Mouse (Mus musculus) limb, embryonic 11.5 days (tissue): ENCODE measurements around the gene Zdhhc5. TPM values are rescaled to one million over a fixed set of nuclear protein-coding genes. Genes with fewer than 3 reads are reported as not detected.
A peak's percentile ranks its signal among the peaks of the same experiment; 100 is the strongest.
"Not testable (repeated sequence)": the region's sequence is repeated elsewhere in the genome, so short reads cannot be mapped to it uniquely, and the experiment has no call there.

Experiments used
- ATAC-seq: fragments of 200-750 bp; cut with Nextera tagmentation; 2 replicates; pipeline ENCODE4 v1.8.0; 2017; ENCODE audit warnings: low read depth; ENCODE audit not compliant: insufficient number of reproducible peaks, low FRiP score, low TSS enrichment
- DNase-seq: peaks from one replicate; pipeline ENCODE4 v3.0.0-alpha.2; 2015; ENCODE audit warnings: low spot score
- H3K27ac ChIP-seq: fragments of 300-500 bp; sonication (generic); replicated peaks from 2 replicates; pipeline ENCODE4 v1.5.1; 2014; ENCODE audit warnings: low read depth, mild to moderate bottlenecking, low read length
- H3K27me3 ChIP-seq: fragments of 300-500 bp; sonication (generic); 2 replicates; pipeline ENCODE4 v1.6.1; 2014; ENCODE audit warnings: mild to moderate bottlenecking, low read length, mixed read lengths; ENCODE audit not compliant: control insufficient read depth, insufficient read depth
- H3K36me3 ChIP-seq: fragments of 300-500 bp; sonication (generic); 2 replicates; pipeline ENCODE4 v1.6.1; 2014; ENCODE audit warnings: mild to moderate bottlenecking, low read length, moderate library complexity, mixed read lengths; ENCODE audit not compliant: control insufficient read depth, insufficient read depth
- H3K4me1 ChIP-seq: fragments of 300-500 bp; sonication (generic); 2 replicates; pipeline ENCODE4 v1.6.1; 2014; ENCODE audit warnings: low read length, mixed read lengths; ENCODE audit not compliant: control insufficient read depth, insufficient read depth
- H3K4me2 ChIP-seq: fragments of 300-500 bp; sonication (generic); 2 replicates; pipeline ENCODE4 v1.6.1; 2014; ENCODE audit warnings: low read depth, mild to moderate bottlenecking, moderate library complexity; ENCODE audit not compliant: severe bottlenecking
- H3K4me3 ChIP-seq: fragments of 300-500 bp; sonication (generic); 2 replicates; pipeline ENCODE4 v1.5.1; 2014; ENCODE audit warnings: low read depth, low read length
- H3K9ac ChIP-seq: fragments of 300-500 bp; sonication (generic); 2 replicates; pipeline ENCODE4 v1.6.1; 2014; ENCODE audit warnings: mild to moderate bottlenecking, low read length
- H3K9me3 ChIP-seq: fragments of 300-500 bp; sonication (generic); 2 replicates; pipeline ENCODE4 v1.6.1; 2016; ENCODE audit warnings: low read length; ENCODE audit not compliant: control insufficient read depth
- WGBS: fragments of 180-500 bp; shearing (Covaris S2); extraction: QIAGEN DNeasy Blood & Tissue Kit; methylation state at CpG from one replicate; pipeline ENCODE4 v1.1.7; 2014; 5-methylcytosine and 5-hydroxymethylcytosine counted together
- polyA plus RNA-seq: library from polyadenylated mRNA; unstranded; fragments of >200 nt; fragmentation: Nextera tagmentation; extraction: Ambion mirVana; gene quantifications from 2 replicates; pipeline ENCODE4 v1.2.1, GENCODE M21; 2014

Zdhhc5 gene
- polyA plus RNA-seq, 1 experiment from 2014 or later: 31.1 TPM

DNA sequence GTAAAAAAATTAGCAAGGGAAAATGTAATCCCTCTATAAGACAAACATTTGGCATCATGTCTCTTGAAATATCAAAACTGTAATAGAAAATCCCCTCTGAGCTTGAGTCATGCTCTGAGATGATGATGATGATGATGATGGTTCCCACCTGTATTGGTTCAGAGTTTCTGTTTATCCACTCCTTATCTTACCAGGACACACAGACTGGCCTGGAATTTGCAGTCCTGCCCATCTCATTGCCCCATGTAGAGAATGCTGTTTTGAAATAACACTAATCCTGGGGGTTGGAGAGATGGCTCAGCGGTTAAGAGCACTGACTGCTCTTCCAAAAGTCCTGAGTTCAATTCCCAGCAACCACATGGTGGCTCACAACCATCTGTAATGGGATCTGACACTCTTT lies 17.4 kb upstream of the Zdhhc5 start:
- Histone ChIP-seq H3K27ac (no peak overlapping the region), H3K4me3 (no peak overlapping the region), H3K4me1 (peaks cover 22% of the 10 kb centered on the region), H3K4me2 (no peak overlapping the region), H3K9me3 (no peaks in the 10 kb centered on the region), H3K36me3 (no peaks in the 10 kb centered on the region; the same call in 1 of the 2 replicates), H3K9ac (no peak overlapping the region), H3K27me3 (no peaks in the 10 kb centered on the region)
- ATAC-seq (no peak), DNase-seq (no peak)
- WGBS: 81% methylated on average over 1 of the region's 1 CpGs

DNA sequence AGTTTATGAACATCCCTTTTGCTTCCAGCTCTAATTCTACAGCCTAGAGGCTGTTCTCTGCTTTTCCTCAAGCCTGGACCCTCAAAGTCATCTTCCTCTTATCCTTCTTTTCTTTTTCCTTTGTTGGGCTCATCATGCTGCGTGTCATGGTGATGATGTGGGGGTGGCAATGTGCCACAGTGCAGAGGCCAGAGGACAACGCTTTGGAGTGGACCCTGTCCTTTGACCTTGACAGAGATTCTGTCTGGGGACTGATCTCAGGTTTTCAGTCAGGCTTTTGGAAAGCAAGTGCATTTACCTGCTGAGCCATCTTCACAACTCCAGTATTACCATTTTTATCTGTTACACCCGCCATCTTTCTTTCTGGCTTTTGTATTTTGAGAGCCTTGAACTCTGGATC lies 16.2 kb upstream of the Zdhhc5 start:
- Histone ChIP-seq H3K4me1 (peaks cover 12% of the 10 kb centered on the region), H3K27me3 (no peaks in the 10 kb centered on the region), H3K9ac (no peak overlapping the region), H3K9me3 (no peaks in the 10 kb centered on the region), H3K27ac (no peak overlapping the region), H3K4me2 (no peak overlapping the region), H3K36me3 (no peaks in the 10 kb centered on the region; the same call in 1 of the 2 replicates), H3K4me3 (no peak overlapping the region)
- 80% methylated on average over 3 of the region's 3 CpGs for WGBS
- ATAC-seq (no peak), DNase-seq (no peak)

- H3K4me1 ChIP-seq, H3K4me3 ChIP-seq, H3K4me2 ChIP-seq, H3K9me3 ChIP-seq, H3K27me3 ChIP-seq, H3K36me3 ChIP-seq, H3K27ac ChIP-seq, ATAC-seq, DNase-seq, H3K9ac ChIP-seq: not testable (repeated sequence)
- 78% methylated on average over 5 of the region's 5 CpGs for WGBS
These were observed 13.2 kb upstream of the Zdhhc5 start for GRCm38 (mm10) chr2:84728191-84728590.

GRCm38 (mm10) chr2:84727172-84727858 lies 12.3 kb upstream of the Zdhhc5 start, which contains the start of gene Clp1:
TSS of gene Clp1 (minus strand) at chr2:84727350.
- H3K27ac ChIP-seq: peak within 1 kb of the TSS; percentile 38; the same call in 1 of the 2 replicates
- no peaks in the 10 kb centered on the region for H3K27me3 ChIP-seq
- H3K9me3 ChIP-seq: no peaks in the 10 kb centered on the region
- H3K36me3 ChIP-seq: peaks cover 5% of the 10 kb centered on the region; the same call in 1 of the 2 replicates
- peak within 1 kb of the TSS; percentile 85 for H3K4me2 ChIP-seq
- peak; percentile 94 for ATAC-seq
- DNase-seq: peak; percentile 98
- H3K4me1 ChIP-seq: no peaks in the 10 kb centered on the region
- peak within 1 kb of the TSS; percentile 60 for H3K4me3 ChIP-seq
- under 1% methylated on average over 39 of the region's 39 CpGs for whole genome bisulfite sequencing
- H3K9ac ChIP-seq: peak within 1 kb of the TSS; percentile 61

GRCm38 (mm10) chr2:84726716-84727115 lies 11.7 kb upstream of the Zdhhc5 start:
- Histone ChIP-seq H3K4me1 (no peaks in the 10 kb centered on the region), H3K4me3 (peak overlapping the region; percentile 60), H3K9ac (peak overlapping the region; percentile 61), H3K27ac (no peak overlapping the region), H3K9me3 (no peaks in the 10 kb centered on the region), H3K4me2 (peak overlapping the region; percentile 85), H3K36me3 (peaks cover 5% of the 10 kb centered on the region; the same call in 1 of the 2 replicates), H3K27me3 (no peaks in the 10 kb centered on the region)
- DNase-seq (no peak), ATAC-seq (peak; percentile 3; the same call in 1 of the 2 replicates)
- whole genome bisulfite sequencing: 6% methylated on average over 9 of the region's 9 CpGs

- Histone ChIP-seq H3K9ac (no peak overlapping the region), H3K27me3 (no peaks in the 10 kb centered on the region), H3K4me2 (peak overlapping the region; percentile 85; the same call in 1 of the 2 replicates), H3K4me1 (no peaks in the 10 kb centered on the region), H3K4me3 (no peak overlapping the region; the same call in 1 of the 2 replicates), H3K9me3 (no peaks in the 10 kb centered on the region), H3K36me3 (peaks cover 8% of the 10 kb centered on the region; the same call in 1 of the 2 replicates), H3K27ac (no peak overlapping the region)
- WGBS: 96% methylated on average over 10 of the region's 10 CpGs
- DNase-seq: no peak
- no peak for ATAC-seq
These were observed 10.8 kb upstream of the Zdhhc5 start for GRCm38 (mm10) chr2:84725770-84726169.

- Histone ChIP-seq H3K4me2 (no peak overlapping the region), H3K9me3 (no peaks in the 10 kb centered on the region), H3K27ac (no peak overlapping the region), H3K4me3 (no peak overlapping the region), H3K27me3 (no peaks in the 10 kb centered on the region), H3K9ac (no peak overlapping the region), H3K36me3 (peaks cover 8% of the 10 kb centered on the region; the same call in 1 of the 2 replicates), H3K4me1 (no peaks in the 10 kb centered on the region)
- DNase-seq (no peak), ATAC-seq (no peak)
- 96% methylated on average over 14 of the region's 14 CpGs for WGBS
These were observed 8.9 kb upstream of the Zdhhc5 start for GRCm38 (mm10) chr2:84723856-84724255.

DNA sequence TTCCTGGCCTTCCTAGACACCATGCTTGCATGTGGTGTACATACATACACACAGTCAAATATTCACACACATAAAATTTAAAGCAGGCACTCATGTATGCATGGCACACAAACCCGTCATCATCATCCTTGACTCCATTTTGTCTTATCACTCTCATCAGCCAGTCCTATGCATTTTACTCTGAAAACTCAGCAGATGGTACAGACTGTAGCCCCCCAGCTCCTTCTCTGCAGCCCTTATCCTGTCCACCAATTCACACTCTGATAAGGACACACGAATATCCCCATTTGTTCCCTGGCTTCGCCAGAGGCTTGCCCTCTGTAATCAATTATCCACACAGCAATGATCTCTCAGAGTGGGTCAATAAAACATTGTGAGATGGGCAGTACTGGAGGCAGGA lies 6.2 kb upstream of the Zdhhc5 start:
- Histone ChIP-seq H3K4me2 (no peak overlapping the region), H3K4me3 (no peak overlapping the region), H3K4me1 (no peaks in the 10 kb centered on the region), H3K27ac (no peak overlapping the region), H3K27me3 (no peaks in the 10 kb centered on the region), H3K9ac (no peak overlapping the region), H3K9me3 (no peaks in the 10 kb centered on the region), H3K36me3 (peaks cover 8% of the 10 kb centered on the region; the same call in 1 of the 2 replicates)
- WGBS: 82% methylated on average over 3 of the region's 3 CpGs
- ATAC-seq (no peak), DNase-seq (no peak)
